Mouse (Mus musculus): ENCODE results near the gene Marcksl1. TPM values are rescaled to one million over a fixed set of nuclear protein-coding genes. Genes with fewer than 3 reads are reported as not detected.
"Not testable (repeated sequence)": the region's sequence is repeated elsewhere in the genome, so short reads cannot be mapped to it uniquely, and the experiment has no call there.

Gene Marcksl1
- polyA plus RNA-seq, 1 experiment from 2014 or later = 1,591 TPM

DNA sequence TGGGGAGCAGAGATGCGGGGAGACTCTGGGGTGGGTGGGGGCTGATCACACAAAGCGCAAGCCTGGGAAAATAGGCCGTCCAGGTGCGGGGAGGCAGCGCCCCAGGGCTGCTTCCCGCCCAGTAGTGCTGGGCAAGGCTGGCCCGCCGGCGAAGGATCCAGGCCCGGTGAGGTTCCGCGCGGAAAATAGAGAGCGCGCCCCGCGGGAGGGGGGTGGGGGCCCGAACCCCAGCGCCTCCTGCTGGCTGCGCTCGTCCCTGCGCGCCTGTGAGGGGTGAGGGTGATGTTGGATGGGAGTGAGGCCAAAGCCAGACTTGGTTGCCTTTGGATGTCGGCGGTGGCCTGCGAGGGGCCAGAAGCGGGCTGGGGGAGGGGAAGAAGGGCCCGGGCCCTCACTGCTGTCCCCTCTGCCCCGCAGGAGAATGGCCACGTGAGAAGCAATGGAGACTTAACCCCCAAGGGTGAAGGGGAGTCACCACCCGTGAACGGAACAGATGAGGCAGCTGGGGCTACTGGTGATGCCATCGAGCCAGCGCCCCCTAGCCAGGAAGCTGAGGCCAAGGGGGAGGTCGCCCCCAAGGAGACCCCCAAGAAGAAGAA, 1.0 kb downstream of the Marcksl1 start:
- Histone ChIP-seq H3K27me3 (ENCODE audit: control insufficient read depth, insufficient read depth, low read length) (no peaks in the 10 kb centered on the region), H3K27ac (replicated peaks; ENCODE audit: low read depth, low read length) (peak overlapping the region; percentile 97), H3K4me2 (ENCODE audit: low read depth, severe bottlenecking) (peak overlapping the region; percentile 77), H3K9me3 (ENCODE audit: control insufficient read depth, low read length) (no peaks in the 10 kb centered on the region), H3K4me1 (ENCODE audit: control insufficient read depth, insufficient read depth, low read length) (peaks cover 10% of the 10 kb centered on the region; the same call in 1 of the 2 replicates), H3K36me3 (ENCODE audit: control insufficient read depth, insufficient read depth, low read length) (peaks cover 10% of the 10 kb centered on the region; the same call in 1 of the 2 replicates), H3K9ac (ENCODE audit: low read length) (peak overlapping the region; percentile 100), H3K4me3 (ENCODE audit: low read depth, low read length) (peak overlapping the region; percentile 97)
- DNase-seq (ENCODE audit: low spot score) (peak; percentile 87), ATAC-seq (ENCODE audit: insufficient number of reproducible peaks, low FRiP score, low TSS enrichment, low read depth) (peak; percentile 13; the same call in 1 of the 2 replicates)
- WGBS = 0% methylated on average over 31 of the region's 35 CpGs

DNA sequence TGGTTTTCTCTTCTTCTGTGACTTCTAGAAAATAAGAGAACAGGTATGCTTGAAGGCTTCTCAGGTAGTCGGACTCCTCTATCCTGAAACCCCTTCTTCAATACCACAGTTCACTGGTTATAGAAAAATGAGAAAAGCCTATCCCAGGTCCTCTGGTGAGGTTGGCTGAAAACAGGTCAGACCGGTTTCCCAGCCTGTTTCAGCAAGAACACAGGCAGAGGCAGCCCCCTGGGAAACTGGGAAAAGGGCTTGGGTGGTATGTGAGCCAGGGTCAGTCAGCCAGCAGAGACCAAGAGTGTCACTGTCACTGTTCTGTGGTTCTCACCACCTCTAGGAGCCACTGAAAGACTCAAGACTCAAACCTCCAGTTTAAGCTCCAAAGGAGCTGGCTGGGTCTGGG, 3.5 kb downstream of the Marcksl1 start:
- no peak overlapping the region for H3K4me2 ChIP-seq (ENCODE audit: low read depth, severe bottlenecking)

DNA sequence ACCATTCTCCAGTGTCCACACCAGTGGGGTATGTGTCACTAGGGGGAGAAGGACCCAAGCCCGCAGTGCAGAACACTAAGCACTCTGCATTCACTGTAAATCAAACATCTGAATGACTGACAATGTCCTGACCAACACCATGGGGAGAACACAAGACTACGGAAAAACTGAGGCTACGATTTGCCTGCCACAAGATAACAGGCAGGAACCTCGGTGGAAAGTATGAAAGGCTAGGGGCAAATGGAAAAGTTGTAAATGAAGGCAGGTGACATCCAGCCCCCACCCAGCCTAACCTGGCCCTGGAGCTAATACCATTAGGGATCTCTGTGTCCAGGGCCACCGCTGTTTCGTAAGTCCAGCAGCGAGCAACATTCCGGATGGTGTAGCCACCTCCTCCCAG, 5.1 kb downstream of the Marcksl1 start:
- ATAC-seq (ENCODE audit: insufficient number of reproducible peaks, low FRiP score, low TSS enrichment, low read depth) (no peak), DNase-seq (ENCODE audit: low spot score) (no peak)
- Histone ChIP-seq H3K4me1 (ENCODE audit: control insufficient read depth, insufficient read depth, low read length) (no peaks in the 10 kb centered on the region), H3K9me3 (ENCODE audit: control insufficient read depth, low read length) (no peaks in the 10 kb centered on the region), H3K27ac (replicated peaks; ENCODE audit: low read depth, low read length) (no peak overlapping the region), H3K36me3 (ENCODE audit: control insufficient read depth, insufficient read depth, low read length) (peaks cover 32% of the 10 kb centered on the region; the same call in 1 of the 2 replicates), H3K9ac (ENCODE audit: low read length) (no peak overlapping the region), H3K27me3 (ENCODE audit: control insufficient read depth, insufficient read depth, low read length) (no peaks in the 10 kb centered on the region), H3K4me3 (ENCODE audit: low read depth, low read length) (no peak overlapping the region), H3K4me2 (ENCODE audit: low read depth, severe bottlenecking) (no peak overlapping the region)
- WGBS = 89% methylated on average over 8 of the region's 8 CpGs

More for the DNA sequence above, 3.5 kb downstream of the Marcksl1 start:
- Histone ChIP-seq H3K4me3 (ENCODE audit: low read depth, low read length) (no peak overlapping the region), H3K27me3 (ENCODE audit: control insufficient read depth, insufficient read depth, low read length) (no peaks in the 10 kb centered on the region), H3K9me3 (ENCODE audit: control insufficient read depth, low read length) (no peaks in the 10 kb centered on the region), H3K27ac (replicated peaks; ENCODE audit: low read depth, low read length) (no peak overlapping the region), H3K36me3 (ENCODE audit: control insufficient read depth, insufficient read depth, low read length) (peaks cover 20% of the 10 kb centered on the region; the same call in 1 of the 2 replicates), H3K9ac (ENCODE audit: low read length) (no peak overlapping the region), H3K4me1 (ENCODE audit: control insufficient read depth, insufficient read depth, low read length) (no peaks in the 10 kb centered on the region)
- ATAC-seq (ENCODE audit: insufficient number of reproducible peaks, low FRiP score, low TSS enrichment, low read depth) (no peak), DNase-seq (ENCODE audit: low spot score) (no peak)
- 52% methylated on average over 2 of the region's 2 CpGs for WGBS

DNA sequence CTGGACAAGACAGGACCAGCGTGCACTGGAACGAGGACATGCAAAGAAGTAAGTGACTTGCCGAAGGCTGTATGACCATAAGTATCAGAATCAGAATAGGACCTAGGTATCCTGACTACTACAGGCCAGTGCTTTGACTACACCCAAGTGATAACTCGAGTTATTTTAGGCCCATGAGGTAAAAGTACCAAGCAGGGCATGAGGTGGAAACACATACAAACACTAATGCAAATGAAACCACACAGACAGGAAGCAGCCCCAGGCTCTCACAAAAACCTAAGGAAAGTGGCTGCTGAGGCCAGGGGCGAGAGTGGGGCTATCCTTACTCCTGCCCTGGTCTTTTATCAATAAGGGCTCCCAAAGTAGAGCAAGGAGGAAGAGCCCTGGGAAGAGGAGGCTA, 12.0 kb downstream of the Marcksl1 start:
- Histone ChIP-seq H3K4me3 (ENCODE audit: low read depth, low read length) (no peak overlapping the region), H3K36me3 (ENCODE audit: control insufficient read depth, insufficient read depth, low read length) (peaks cover 34% of the 10 kb centered on the region; the same call in 1 of the 2 replicates), H3K9ac (ENCODE audit: low read length) (no peak overlapping the region), H3K4me1 (ENCODE audit: control insufficient read depth, insufficient read depth, low read length) (no peaks in the 10 kb centered on the region), H3K9me3 (ENCODE audit: control insufficient read depth, low read length) (no peaks in the 10 kb centered on the region), H3K4me2 (ENCODE audit: low read depth, severe bottlenecking) (no peak overlapping the region), H3K27me3 (ENCODE audit: control insufficient read depth, insufficient read depth, low read length) (no peaks in the 10 kb centered on the region), H3K27ac (replicated peaks; ENCODE audit: low read depth, low read length) (no peak overlapping the region)
- ATAC-seq (ENCODE audit: insufficient number of reproducible peaks, low FRiP score, low TSS enrichment, low read depth) (no peak), DNase-seq (ENCODE audit: low spot score) (no peak)
- WGBS = 91% methylated on average over 5 of the region's 5 CpGs

DNA sequence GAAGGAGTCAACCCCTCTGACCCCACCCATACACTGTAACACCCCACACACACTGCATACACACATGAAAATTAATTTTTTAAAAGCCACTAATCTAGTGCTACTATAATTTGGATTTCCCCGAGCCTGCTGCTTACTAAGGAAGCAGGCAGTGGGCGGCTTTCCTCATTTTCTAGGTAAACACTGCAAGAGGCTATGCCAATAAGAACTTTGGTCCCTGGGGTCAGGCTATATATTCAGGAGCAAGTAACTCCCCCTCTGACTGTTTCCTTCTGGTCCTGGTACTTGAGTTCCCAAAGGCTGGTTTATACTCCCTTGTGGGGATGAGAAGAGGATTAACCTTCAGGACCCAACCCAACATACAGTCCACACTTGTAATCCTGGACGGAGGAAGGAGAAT, 12.5 kb downstream of the Marcksl1 start:
- WGBS = 94% methylated on average over 3 of the region's 3 CpGs
- H3K9ac ChIP-seq (ENCODE audit: low read length) = no peak overlapping the region
- no peaks in the 10 kb centered on the region for H3K4me1 ChIP-seq (ENCODE audit: control insufficient read depth, insufficient read depth, low read length)
- no peak for ATAC-seq (ENCODE audit: insufficient number of reproducible peaks, low FRiP score, low TSS enrichment, low read depth)
- peaks cover 35% of the 10 kb centered on the region; the same call in 1 of the 2 replicates for H3K36me3 ChIP-seq (ENCODE audit: control insufficient read depth, insufficient read depth, low read length)
- no peak overlapping the region for H3K4me2 ChIP-seq (ENCODE audit: low read depth, severe bottlenecking)
- H3K27ac ChIP-seq (replicated peaks; ENCODE audit: low read depth, low read length) = no peak overlapping the region
- no peak for DNase-seq (ENCODE audit: low spot score)
- no peak overlapping the region for H3K4me3 ChIP-seq (ENCODE audit: low read depth, low read length)
- no peaks in the 10 kb centered on the region for H3K9me3 ChIP-seq (ENCODE audit: control insufficient read depth, low read length)
- H3K27me3 ChIP-seq (ENCODE audit: control insufficient read depth, insufficient read depth, low read length) = no peaks in the 10 kb centered on the region

DNA sequence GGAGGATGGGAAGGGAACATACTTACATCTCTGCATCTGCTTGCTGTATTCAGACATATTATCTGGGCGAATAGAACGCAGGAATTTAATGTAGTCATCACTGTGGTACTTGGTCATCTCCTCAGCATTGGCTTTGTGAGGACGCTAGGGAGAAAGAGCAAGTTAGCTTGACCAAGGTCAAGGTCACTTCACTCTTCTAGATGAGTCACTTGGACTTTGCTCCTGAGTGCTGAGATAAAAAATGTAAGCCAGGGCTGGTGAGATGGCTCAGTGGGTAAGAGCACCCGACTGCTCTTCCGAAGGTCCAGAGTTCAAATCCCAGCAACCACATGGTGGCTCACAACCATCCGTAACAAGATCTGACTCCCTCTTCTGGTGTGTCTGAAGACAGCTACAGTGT, 15.5 kb downstream of the Marcksl1 start:
- H3K4me3 ChIP-seq (ENCODE audit: low read depth, low read length); H3K4me2 ChIP-seq (ENCODE audit: low read depth, severe bottlenecking); ATAC-seq (ENCODE audit: insufficient number of reproducible peaks, low FRiP score, low TSS enrichment, low read depth); H3K4me1 ChIP-seq (ENCODE audit: control insufficient read depth, insufficient read depth, low read length); H3K27me3 ChIP-seq (ENCODE audit: control insufficient read depth, insufficient read depth, low read length); H3K27ac ChIP-seq (replicated peaks; ENCODE audit: low read depth, low read length); DNase-seq (ENCODE audit: low spot score); H3K9ac ChIP-seq (ENCODE audit: low read length); H3K9me3 ChIP-seq (ENCODE audit: control insufficient read depth, low read length): not testable (repeated sequence)
- 95% methylated on average over 5 of the region's 6 CpGs for WGBS
- H3K36me3 ChIP-seq (ENCODE audit: control insufficient read depth, insufficient read depth, low read length) = peaks cover 31% of the 10 kb centered on the region; the same call in 1 of the 2 replicates

DNA sequence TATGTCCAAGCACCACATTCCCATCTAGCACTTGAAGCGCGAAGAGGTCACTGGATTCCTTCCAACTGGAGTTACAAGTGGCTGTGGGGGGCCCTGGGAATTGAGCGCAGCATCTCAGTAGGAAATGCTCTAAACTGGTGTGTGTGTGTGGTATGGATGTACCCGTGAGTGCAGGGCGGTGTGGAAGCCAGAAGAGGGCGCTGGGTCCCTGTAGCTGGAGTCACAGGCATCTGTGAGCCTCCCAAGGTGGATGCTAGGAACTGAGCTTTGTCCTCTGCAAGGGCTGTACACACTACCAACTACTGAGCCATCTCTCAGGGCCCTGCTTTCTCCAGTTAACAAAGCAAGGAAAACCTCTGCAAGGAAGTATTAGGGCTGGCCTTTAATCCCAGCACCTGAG, 26.6 kb downstream of the Marcksl1 start:
- H3K36me3 ChIP-seq (ENCODE audit: control insufficient read depth, insufficient read depth, low read length) = peaks cover 7% of the 10 kb centered on the region
- H3K4me1 ChIP-seq (ENCODE audit: control insufficient read depth, insufficient read depth, low read length) = peaks cover 9% of the 10 kb centered on the region
- WGBS = 93% methylated on average over 6 of the region's 6 CpGs
- DNase-seq (ENCODE audit: low spot score) (no peak), ATAC-seq (ENCODE audit: insufficient number of reproducible peaks, low FRiP score, low TSS enrichment, low read depth) (no peak)
- no peak overlapping the region for H3K4me2 ChIP-seq (ENCODE audit: low read depth, severe bottlenecking)
- H3K27ac ChIP-seq (replicated peaks; ENCODE audit: low read depth, low read length) = no peak overlapping the region
- no peak overlapping the region for H3K9ac ChIP-seq (ENCODE audit: low read length)
- no peaks in the 10 kb centered on the region for H3K27me3 ChIP-seq (ENCODE audit: control insufficient read depth, insufficient read depth, low read length)
- no peaks in the 10 kb centered on the region for H3K9me3 ChIP-seq (ENCODE audit: control insufficient read depth, low read length)
- H3K4me3 ChIP-seq (ENCODE audit: low read depth, low read length) = no peak overlapping the region

DNA sequence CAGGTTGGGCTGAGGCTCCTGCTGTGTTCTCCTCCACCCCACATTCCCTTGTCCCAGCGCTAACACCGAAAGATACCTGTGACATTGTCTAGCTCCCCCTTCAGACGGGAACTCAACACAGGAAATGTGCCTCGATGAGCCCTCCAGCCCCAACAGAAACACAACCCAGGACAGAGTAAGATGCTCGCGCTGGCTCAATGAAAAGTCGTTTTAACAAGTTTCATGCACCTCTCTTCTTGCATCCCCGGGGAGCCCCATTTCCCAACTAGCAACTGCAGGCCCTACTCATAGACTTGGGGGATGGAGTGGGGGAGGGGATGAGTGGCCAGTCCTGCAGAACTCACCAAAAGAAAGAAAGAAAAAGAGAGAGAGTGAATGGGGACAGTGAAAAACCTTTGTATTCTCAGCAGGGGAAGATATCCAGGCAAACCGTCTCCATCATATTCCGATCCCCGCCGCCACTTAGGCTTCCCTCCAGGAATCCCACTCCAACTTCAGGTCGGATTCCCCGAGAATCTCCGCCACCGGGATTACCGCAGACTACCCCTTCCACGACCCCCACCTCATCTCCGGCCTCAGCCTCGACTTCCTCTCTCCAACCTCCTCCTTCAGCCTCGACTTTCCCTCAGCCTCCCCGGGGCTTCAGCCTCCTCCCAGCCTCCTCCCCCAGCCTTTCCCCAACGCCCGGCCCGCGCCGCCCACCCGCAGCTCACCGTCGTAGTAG, 28.6 kb downstream of the Marcksl1 start:
- Histone ChIP-seq H3K9me3 (ENCODE audit: control insufficient read depth, low read length) (no peaks in the 10 kb centered on the region), H3K4me1 (ENCODE audit: control insufficient read depth, insufficient read depth, low read length) (peaks cover 9% of the 10 kb centered on the region), H3K4me3 (ENCODE audit: low read depth, low read length) (peak overlapping the region; percentile 83), H3K9ac (ENCODE audit: low read length) (peak overlapping the region; percentile 78), H3K36me3 (ENCODE audit: control insufficient read depth, insufficient read depth, low read length) (peaks cover 4% of the 10 kb centered on the region; the same call in 1 of the 2 replicates), H3K27me3 (ENCODE audit: control insufficient read depth, insufficient read depth, low read length) (no peaks in the 10 kb centered on the region), H3K27ac (replicated peaks; ENCODE audit: low read depth, low read length) (peak overlapping the region; percentile 70), H3K4me2 (ENCODE audit: low read depth, severe bottlenecking) (peak overlapping the region; percentile 77)
- under 1% methylated on average over 30 of the region's 30 CpGs for WGBS
- ATAC-seq (ENCODE audit: insufficient number of reproducible peaks, low FRiP score, low TSS enrichment, low read depth) = no peak; the same call in 1 of the 2 replicates
- DNase-seq (ENCODE audit: low spot score) = peak; percentile 45

Data from limb, embryonic 11.5 days (tissue).